Mouse (Mus musculus) activated CD4-positive, CD25-positive, alpha-beta regulatory T cell (primary cell): Measurements from ENCODE around the gene Gm4881. TPM values are rescaled to one million over a fixed set of nuclear protein-coding genes. Genes with fewer than 3 reads are reported as not detected.

Experiments
- polyA plus RNA-seq, 2 experiments: library from polyadenylated mRNA; unstranded; fragments of 100-300 nt; shearing (Covaris generic); gene quantifications; one replicate each; pipeline ENCODE4 v1.2.1; 2017

The Gm4881 gene
- polyA plus RNA-seq, result not detected

GRCm38 (mm10) chr7:24944257-24944950, at the start of gene Gm4881:
Gene Gm4881, minus strand, starts transcription at chr7:24944494.

GRCm38 (mm10) chr7:24971972-24972893, 27.9 kb upstream of the Gm4881 start, which contains the start of gene Rabac1:
Gene Rabac1, minus strand, starts transcription at chr7:24972754.

GRCm38 (mm10) chr7:24902630-24903443, 41.5 kb downstream of the Gm4881 start, which contains the start of gene Arhgef1:
Gene Arhgef1, plus strand, starts transcription at chr7:24902912.

GRCm38 (mm10) chr7:24897224-24897623, 47.1 kb downstream of the Gm4881 start, which contains the start of gene Cd79a:
Gene Cd79a, plus strand, starts transcription at chr7:24897381.

GRCm38 (mm10) chr7:24883896-24884692, 60.2 kb downstream of the Gm4881 start, which contains the start of gene Rps19:
Gene Rps19, plus strand, starts transcription at chr7:24884371.

Other genes with a start within 250 kb of the Gm4881 start
- not detected for gene BC049730, start 235.3 kb downstream of the Gm4881 start, polyA plus RNA-seq
- gene Gm4763, start 217.6 kb downstream of the Gm4881 start, polyA plus RNA-seq, result not detected
- under 1 TPM in 1 of 2 experiments, not detected in 1; 0.15 TPM for gene Cd177, start 184.2 kb downstream of the Gm4881 start, polyA plus RNA-seq
- not detected for gene Ceacam10, start 167.3 kb downstream of the Gm4881 start, polyA plus RNA-seq
- 10 to 100 TPM; 39.3 to 42.0 TPM for gene Gm9844, start 82.3 kb downstream of the Gm4881 start, polyA plus RNA-seq
- gene Lypd4, start 74.6 kb downstream of the Gm4881 start, polyA plus RNA-seq, result not detected
- under 1 TPM in 1 of 2 experiments, not detected in 1; 0.17 TPM for gene Dmrtc2, start 74.4 kb downstream of the Gm4881 start, polyA plus RNA-seq
- 1,000 to 10,000 TPM; 3,085 to 5,627 TPM for gene Rps19, start 60.1 kb downstream of the Gm4881 start, polyA plus RNA-seq
- 10 to 100 TPM in 1 of 2 experiments, 1 to 10 TPM in 1; 8.8 to 22.2 TPM for gene Cd79a, start 47.1 kb downstream of the Gm4881 start, polyA plus RNA-seq
- 1,000 to 10,000 TPM; 1,309 to 1,330 TPM for gene Arhgef1, start 41.6 kb downstream of the Gm4881 start, polyA plus RNA-seq
- 100 to 1,000 TPM; 343 to 519 TPM for gene Rabac1, start 28.3 kb upstream of the Gm4881 start, polyA plus RNA-seq
- 1 to 10 TPM in 1 of 2 experiments, under 1 TPM in 1; 0.47 to 1.8 TPM for gene Atp1a3, start 61.5 kb upstream of the Gm4881 start, polyA plus RNA-seq
- 1 to 10 TPM; 5.9 to 7.7 TPM for gene Grik5, start 127.9 kb upstream of the Gm4881 start, polyA plus RNA-seq
- 10 to 100 TPM; 17.5 to 28.2 TPM for gene Zfp574, start 128.1 kb upstream of the Gm4881 start, polyA plus RNA-seq
- 10 to 100 TPM; 73.9 to 77.6 TPM for gene Pou2f2, start 235.2 kb upstream of the Gm4881 start, polyA plus RNA-seq